Mouse (Mus musculus): ENCODE data around the gene Rfesd. TPM values are rescaled to one million over a fixed set of nuclear protein-coding genes. Genes with fewer than 3 reads are reported as not detected.

Rfesd gene
- 6.8 to 8.9 TPM (median 7.9 TPM) in 4 replicates for total RNA-seq (2023)

DNA sequence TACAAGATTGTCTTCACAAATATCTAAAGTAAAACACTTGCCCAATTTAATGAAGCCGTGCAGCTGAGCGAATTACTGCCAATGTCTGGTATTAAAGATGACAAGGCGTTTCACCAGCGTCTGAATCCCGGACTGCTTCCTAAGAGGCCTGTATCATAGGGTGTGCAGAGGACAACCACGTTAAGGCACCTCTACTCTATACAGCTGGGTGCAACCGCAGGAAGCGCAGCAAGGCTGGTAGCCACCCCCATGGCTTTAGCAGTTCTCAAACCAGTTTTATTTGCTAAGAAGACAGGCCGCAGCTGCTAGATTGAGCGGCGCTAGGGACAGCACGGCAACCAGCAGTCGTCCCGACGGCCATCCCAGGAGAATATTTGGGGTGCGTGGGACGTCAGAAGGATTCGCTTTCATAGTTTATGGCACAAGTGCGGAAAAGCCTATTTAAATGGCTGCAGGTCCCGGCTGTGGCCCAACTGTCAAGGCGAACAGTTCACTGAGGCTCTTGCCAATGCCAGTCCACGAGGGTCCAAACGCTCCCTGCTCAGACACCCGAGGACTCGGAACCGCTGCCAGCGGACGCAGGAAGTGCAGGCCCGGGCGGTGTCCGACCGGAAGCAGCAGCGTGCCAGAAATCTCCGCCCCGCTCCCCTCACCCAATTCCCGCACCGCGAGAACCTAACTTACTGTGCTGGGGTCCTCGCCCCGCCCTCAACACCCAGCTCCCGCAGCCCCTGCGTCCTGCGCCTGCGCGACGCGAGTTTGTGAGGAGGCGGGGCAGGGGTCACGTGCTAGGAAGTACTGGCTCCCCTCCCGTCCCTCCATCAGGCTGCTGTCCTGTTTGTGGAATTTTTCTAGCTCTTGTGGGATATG lies at the start of gene Rfesd:
Gene Rfesd, minus strand, starts transcription at position 746 of the 870 bp plus-strand sequence.

DNA sequence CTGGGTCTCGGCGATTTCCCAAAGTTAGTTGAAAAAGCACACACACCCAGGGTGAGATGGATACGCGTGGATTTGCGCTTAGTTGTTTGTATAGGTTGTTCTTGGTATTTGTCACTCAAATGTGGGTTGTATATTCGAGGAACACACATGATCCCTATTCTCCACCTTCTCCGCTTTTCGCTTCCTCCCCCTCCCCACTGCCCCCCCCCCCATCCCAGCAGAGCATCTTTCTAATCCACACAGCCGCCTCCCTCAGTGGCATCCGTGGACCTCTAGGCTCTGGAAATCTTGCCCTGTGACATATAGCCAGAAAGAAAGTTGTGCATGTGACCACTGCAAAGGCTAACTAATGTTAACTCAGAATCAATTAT lies 38.4 kb upstream of the Rfesd start, which contains the start of gene Gpr150:
Gene Gpr150, minus strand, starts transcription at position 101 of the 371 bp plus-strand sequence.

DNA sequence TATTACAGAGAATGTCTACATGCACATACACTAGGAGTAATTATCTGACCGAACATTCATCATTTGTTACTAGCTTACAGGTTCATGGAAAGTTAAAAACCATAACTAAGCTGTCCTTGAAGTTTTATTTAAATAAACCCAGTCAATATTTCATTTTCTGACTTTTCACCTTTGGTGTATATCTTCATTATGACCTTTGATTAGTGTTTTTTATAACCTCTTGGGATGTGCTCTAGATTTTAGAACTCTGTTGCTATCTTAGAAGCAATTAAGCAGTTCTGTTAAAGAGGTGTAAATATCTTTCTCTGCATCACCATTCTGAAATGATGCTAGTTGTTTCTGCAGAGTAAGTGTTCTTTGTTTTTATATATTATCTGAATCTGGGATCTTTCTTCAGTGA lies 51.7 kb downstream of the Rfesd start, which contains the start of gene Spata9:
Gene Spata9, plus strand, starts transcription at position 301 of the 400 bp plus-strand sequence.

Other genes with a start within 250 kb of the Rfesd start
- gene Glrx, start 178.9 kb downstream of the Rfesd start, total RNA-seq (2023): 7.5 to 13.6 TPM (median 10.2 TPM) in 4 replicates
- gene Rhobtb3, start 74.8 kb downstream of the Rfesd start, total RNA-seq (2023): 0.16 to 0.63 TPM (median 0.20 TPM) in 3 of 4 replicates, not detected in the other
- gene Spata9, start 51.6 kb downstream of the Rfesd start, total RNA-seq (2023): not detected in 4 replicates
- not detected in 4 replicates for gene Gpr150, start 38.3 kb upstream of the Rfesd start, total RNA-seq (2023)
- 10.9 to 11.8 TPM (median 11.4 TPM) in 4 replicates for gene Arsk, start 79.9 kb upstream of the Rfesd start, total RNA-seq (2023)
- 29.3 to 31.7 TPM (median 30.3 TPM) in 4 replicates for gene Ttc37, start 80.0 kb upstream of the Rfesd start, total RNA-seq (2023)